Mouse (Mus musculus) cortical plate, adult 2 months (tissue): ENCODE measurements at regions not wholly inside any gene's neighbourhood (a gene's known extent, or its start where the extent isn't known, plus 50 kb on each side); places are given as distances from the start of the nearest gene placed in this dataset.

Experiments used
- CTCF ChIP-seq: fragments of 200-500 bp; IDR thresholded peaks from 2 replicates; pipeline ENCODE4 v1.5.1; 2011; ENCODE audit warnings: mild to moderate bottlenecking, control low read depth, low read length; ENCODE audit not compliant: insufficient read depth; ENCODE audit errors: extremely low read depth
- POLR2A ChIP-seq: fragments of 200-500 bp; IDR thresholded peaks from 2 replicates; pipeline ENCODE4 v1.6.1; 2011; ENCODE audit warnings: mild to moderate bottlenecking, low read length, control low read depth; ENCODE audit not compliant: insufficient read depth; ENCODE audit errors: extremely low read depth

DNA sequence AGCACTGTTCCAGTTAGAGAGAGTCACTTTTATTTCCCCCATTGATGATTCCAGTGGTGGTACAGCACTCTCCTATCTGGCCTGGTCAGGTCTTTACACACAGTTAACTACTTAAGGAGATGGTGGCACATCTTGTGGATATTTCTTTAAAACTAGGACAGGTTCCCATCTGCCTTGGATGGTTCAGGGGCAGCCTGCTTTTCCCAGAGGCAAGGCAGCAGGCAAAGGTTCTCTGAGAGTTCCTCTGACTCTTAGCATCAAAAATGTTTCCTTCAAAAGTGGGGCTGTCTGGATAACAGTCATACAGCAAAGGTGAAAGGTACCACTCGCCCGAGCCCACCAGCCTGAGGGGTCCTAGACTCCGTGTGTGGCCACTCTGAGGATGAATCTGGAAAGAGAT, 178.3 kb upstream of the 1700012A03Rik start:
- no peak for TF ChIP-seq POLR2A
- TF ChIP-seq CTCF, result no peak
